Mouse (Mus musculus) spleen, postnatal 36 days (tissue): ENCODE measurements around the gene Cmas.

ENCODE experiments used
- DNase-seq, 2 experiments: peaks; one replicate each; pipeline ENCODE4 v3.0.0; 2022; ENCODE audit warnings: low spot score in 2 of 2, mixed read lengths in 1 of 2

Gene Cmas

GRCm38 (mm10) chr6:142756507-142757333 lies at the start of gene Cmas:
Gene Cmas, plus strand, starts transcription at chr6:142756686.
- DNase-seq, result peak; percentile 88 to 89

DNA sequence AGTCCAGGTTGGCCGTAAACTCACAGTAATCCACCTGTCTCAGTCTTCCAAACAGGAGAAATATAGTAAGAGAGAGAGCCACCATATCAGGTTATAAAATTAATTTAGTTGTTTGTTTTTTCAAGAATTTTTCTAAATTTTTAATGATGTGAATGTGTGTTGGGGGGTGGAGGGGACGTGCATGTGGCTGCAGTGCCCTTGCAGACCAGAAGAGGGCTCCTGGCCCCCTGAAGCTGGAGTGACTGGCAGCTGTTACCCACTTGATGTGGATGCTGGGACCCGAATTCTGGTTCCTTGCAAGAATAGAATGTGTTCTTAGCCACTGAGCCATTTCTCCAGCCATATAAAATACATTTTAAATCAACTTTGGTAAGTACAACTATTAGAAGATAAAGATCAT lies 49.8 kb upstream of the Cmas start:
- no peak for DNase-seq

- DNase-seq, result no peak
Measured at GRCm38 (mm10) chr6:142708369-142708768, 48.1 kb upstream of the Cmas start.

- no peak for DNase-seq
Measured at GRCm38 (mm10) chr6:142710690-142711089, 45.8 kb upstream of the Cmas start.

DNA sequence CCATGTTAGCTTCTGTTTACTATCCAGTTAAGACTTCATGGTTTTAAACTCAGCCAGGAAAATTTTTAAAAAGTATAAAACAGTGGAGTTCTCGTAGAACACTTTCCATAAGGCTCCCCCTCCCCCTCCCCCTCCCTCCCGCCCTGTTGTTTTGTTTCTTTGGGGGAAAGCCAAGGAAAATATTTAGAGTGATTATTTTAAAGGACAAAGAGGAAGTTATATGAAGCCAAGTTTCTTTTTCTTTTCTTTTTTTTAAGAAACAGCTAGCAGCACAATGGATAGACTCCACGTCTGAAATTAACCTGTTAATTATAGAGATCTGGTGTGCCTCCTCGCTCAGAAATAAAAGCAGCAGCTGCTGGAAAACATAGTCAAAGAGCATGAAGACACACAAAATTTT lies 45.4 kb upstream of the Cmas start:
- DNase-seq, result no peak

- DNase-seq, result no peak
Measured at GRCm38 (mm10) chr6:142715026-142715425, 41.5 kb upstream of the Cmas start.

- DNase-seq, result no peak
Measured at GRCm38 (mm10) chr6:142717186-142717585, 39.3 kb upstream of the Cmas start.

DNA sequence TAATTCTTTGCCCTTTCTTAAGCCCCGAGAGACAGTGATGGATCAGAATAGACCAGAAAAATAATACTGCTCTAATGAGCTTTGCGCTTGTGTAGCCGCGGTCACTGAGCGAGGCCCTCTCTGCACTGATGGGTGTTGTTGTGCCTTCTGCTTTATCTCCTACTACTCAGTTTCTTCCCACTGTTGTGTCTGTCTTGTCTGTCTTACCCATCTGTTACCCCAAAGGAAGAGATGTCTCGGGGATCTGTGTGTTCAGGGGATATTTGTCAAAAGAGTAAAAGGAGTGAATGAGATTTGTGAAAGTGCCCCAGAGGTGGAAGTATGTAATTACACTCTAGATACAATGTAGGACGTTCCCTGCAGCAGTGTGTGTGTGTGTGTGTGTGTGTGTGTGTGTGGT lies 38.3 kb upstream of the Cmas start:
- no peak for DNase-seq

GRCm38 (mm10) chr6:142720641-142721040 lies 35.8 kb upstream of the Cmas start:
- no peak for DNase-seq

GRCm38 (mm10) chr6:142721731-142722130 lies 34.8 kb upstream of the Cmas start:
- no peak for DNase-seq

GRCm38 (mm10) chr6:142726032-142726431 lies 30.5 kb upstream of the Cmas start:
- DNase-seq, result no peak

GRCm38 (mm10) chr6:142732567-142733290 lies 23.8 kb upstream of the Cmas start:
- DNase-seq, result no peak

DNA sequence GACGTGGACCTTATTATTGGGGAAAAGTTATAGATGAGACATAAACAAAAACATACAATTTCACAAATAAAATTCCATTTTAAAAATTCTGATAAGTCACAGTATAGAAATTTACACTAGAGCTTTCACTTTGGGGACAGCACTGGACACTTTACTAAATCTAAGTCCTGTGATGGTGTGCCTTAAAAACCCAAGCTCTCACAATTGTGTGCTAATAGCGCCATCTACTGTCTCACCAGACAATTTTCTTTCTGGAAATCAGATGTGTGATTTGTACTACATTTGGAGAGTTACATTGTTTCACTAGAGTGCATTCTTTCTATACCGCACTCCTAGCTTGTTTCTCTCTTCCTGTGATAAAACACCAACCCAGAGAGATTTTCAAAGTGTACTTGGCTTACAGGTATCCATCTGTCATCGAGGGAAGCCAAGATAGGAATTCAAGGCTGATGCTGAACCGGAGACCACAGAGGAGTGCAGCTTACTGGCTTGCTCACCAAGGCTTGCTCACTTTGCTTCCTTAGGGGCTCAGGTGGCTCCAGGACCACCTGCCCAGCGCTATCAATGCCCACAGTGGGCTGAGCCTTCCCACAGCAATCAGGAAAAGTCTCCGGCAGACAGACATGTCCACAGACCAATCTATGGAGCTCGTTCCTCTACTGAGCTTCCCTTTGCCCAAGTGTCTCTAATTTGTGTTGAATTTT lies 21.0 kb upstream of the Cmas start:
- DNase-seq, result no peak

DNA sequence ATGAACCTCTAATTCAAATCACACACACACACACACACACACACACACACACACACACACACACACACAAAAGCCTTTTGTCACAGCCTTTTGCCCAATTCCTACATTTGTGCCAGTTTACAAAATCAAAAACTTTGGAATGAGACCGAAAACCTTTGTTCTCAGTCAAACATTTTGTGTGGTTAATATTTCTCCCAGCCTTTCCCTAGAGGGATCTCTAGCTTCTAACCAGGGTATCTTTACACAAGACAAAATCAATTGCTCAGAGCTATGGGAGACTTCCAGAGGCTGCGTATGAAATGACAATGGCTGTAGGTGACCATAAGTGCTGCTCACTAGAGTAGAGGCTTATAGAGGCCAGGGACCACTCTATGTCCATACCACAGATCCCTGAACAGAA lies 18.3 kb upstream of the Cmas start:
- no peak for DNase-seq

DNA sequence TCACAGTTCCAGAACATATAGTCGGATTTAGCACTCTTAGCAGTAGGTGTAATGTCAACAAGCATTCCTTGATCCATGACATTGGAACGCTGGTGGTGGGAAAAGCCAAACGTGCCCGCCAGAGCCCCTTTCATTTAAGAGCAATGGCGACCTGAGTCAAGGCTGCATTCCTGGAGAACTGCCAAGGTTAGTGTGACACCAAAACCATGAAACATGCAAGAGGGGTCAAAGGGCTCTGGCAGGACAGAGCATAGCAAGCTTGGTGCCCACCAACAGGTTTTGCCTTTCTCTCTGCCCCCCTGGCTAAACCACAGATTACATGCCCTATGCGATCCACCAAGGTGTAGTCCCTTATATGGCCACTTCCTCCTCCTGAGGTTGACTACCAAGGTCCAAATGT lies 17.8 kb upstream of the Cmas start:
- no peak for DNase-seq

- no peak for DNase-seq
Measured at GRCm38 (mm10) chr6:142741763-142742162, 14.7 kb upstream of the Cmas start.

GRCm38 (mm10) chr6:142743193-142743592 lies 13.3 kb upstream of the Cmas start:
- no peak for DNase-seq

- DNase-seq, result no peak
Measured at GRCm38 (mm10) chr6:142745484-142745883, 11.0 kb upstream of the Cmas start.

DNA sequence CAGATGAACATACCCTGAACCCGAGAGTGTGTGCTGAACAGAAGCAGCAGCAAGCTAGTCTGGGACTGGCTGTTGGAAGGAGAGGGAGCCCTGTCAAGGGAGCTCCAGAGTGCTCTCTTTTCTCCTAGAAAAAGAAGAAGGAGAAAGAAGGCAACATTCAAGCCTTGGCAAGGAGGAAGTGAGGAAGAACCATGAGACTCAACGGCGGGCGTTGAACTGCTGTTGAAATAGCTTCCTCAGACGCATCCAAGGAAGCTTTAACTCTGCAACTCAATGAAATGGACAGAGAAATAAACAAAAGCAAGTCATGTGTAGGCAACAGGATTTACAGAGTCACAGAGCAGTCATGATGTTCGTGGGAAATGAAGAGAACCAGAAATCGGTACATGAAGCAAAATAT lies 9.7 kb upstream of the Cmas start:
- no peak for DNase-seq

GRCm38 (mm10) chr6:142747165-142747564 lies 9.3 kb upstream of the Cmas start:
- no peak for DNase-seq

- no peak for DNase-seq
Measured at GRCm38 (mm10) chr6:142748057-142748708, 8.3 kb upstream of the Cmas start.

DNA sequence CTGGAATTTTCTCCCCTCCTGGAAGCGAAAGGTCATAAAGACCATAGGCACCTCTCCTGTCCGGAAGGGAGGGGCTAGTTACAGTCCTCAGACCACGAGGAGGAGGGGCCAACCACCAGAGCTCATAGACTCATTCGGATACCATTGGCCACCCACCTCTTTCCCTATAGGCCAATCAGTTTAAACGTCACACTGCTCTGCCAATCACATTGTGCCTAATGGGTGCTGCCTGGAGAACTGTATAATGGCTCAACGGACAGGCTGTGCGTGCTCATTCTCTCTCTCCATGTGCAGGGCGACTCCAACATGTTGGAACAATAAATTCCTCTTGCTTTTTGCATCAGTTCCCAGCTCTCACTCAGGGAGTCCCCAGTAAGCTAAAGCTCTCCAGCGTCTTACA lies 5.1 kb upstream of the Cmas start:
- DNase-seq, result no peak
